9 mouse cellular contexts compared by ENCODE assay signal in genomic region chrX:150709416-150709815, GRCm38 (mm10). TPM values are rescaled to one million over a fixed set of nuclear protein-coding genes. Genes with fewer than 3 reads are reported as not detected.
A peak's percentile ranks its signal among the peaks of the same experiment; 100 is the strongest.
DNase-seq lines count a peak whose midpoint lies in the region; ATAC-seq lines count a peak whose summit lies in the region.
"Had no signal": no experiment of that assay in that cellular context is flagged by ENCODE, and none has a peak within 500 bp of the region (broad histone marks: within the 10 kb centered on the region; RNA-seq: fewer than 3 reads in every experiment).

No protein-coding gene starts in this region.

- no peaks in the 10 kb centered on the region for H3K36me3 ChIP-seq in hindbrain, embryonic 10.5 days
- no peaks in the 10 kb centered on the region for H3K36me3 ChIP-seq in hindbrain, embryonic 13.5 days

- no peak overlapping the region for H3K4me2 ChIP-seq in hindbrain, embryonic 13.5 days

- H3K9ac ChIP-seq in hindbrain, embryonic 13.5 days: no peak overlapping the region

- ATAC-seq in hindbrain, embryonic 13.5 days (ENCODE audit: low FRiP score): no peak
- ATAC-seq in megakaryocyte, adult 5-6 weeks (ENCODE audit: poor library complexity, severe bottlenecking): no peak

- peaks cover 6% of the 10 kb centered on the region for H3K27me3 ChIP-seq in hindbrain, embryonic 10.5 days (ENCODE audit: insufficient read depth, poor library complexity, severe bottlenecking)
- peaks cover 4% of the 10 kb centered on the region; the same call in 1 of the 2 replicates for H3K27me3 ChIP-seq in hindbrain, embryonic 13.5 days

- no peak overlapping the region for H3K4me3 ChIP-seq in hindbrain, embryonic 10.5 days
- H3K4me3 ChIP-seq in hindbrain, embryonic 13.5 days: no peak overlapping the region
- H3K4me3 ChIP-seq: megakaryocyte, embryonic 14.5 days had no signal

- no peaks in the 10 kb centered on the region for H3K9me3 ChIP-seq in hindbrain, embryonic 10.5 days
- H3K9me3 ChIP-seq in hindbrain, embryonic 13.5 days: no peaks in the 10 kb centered on the region
- H3K9me3 ChIP-seq: megakaryocyte, embryonic 14.5 days had no signal

- intact Hi-C loops in left cerebral cortex, postnatal 36 days (cut with DNase I): loop anchor here (5.0 kb wide), 1 partner anchor 248 kb away; no protein-coding TSS in a partner anchor

- peak; percentile 9 for DNase-seq in hindbrain, embryonic 10.5 days (ENCODE audit: low spot score)
- peak; percentile 10 for DNase-seq in urinary bladder, postnatal 14 days (ENCODE audit: low spot score)
- no peak for DNase-seq in urinary bladder, postnatal 25 days (ENCODE audit: low spot score)
- peak; percentile 1 for DNase-seq in embryo, embryonic 9.5 days (ENCODE audit: extremely low spot score)
- peak; percentile 2 to 4 for DNase-seq in left cerebral cortex, postnatal 36 days (ENCODE audit: low spot score in 2 of 2)
- DNase-seq in thymus, postnatal 36 days: no peak

- no peak overlapping the region for H3K27ac ChIP-seq in hindbrain, embryonic 10.5 days
- H3K27ac ChIP-seq in hindbrain, embryonic 13.5 days: no peak overlapping the region

- no peaks in the 10 kb centered on the region for H3K4me1 ChIP-seq in hindbrain, embryonic 10.5 days (replicated peaks)
- H3K4me1 ChIP-seq in hindbrain, embryonic 13.5 days (replicated peaks): no peaks in the 10 kb centered on the region
- H3K4me1 ChIP-seq: megakaryocyte, embryonic 14.5 days had no signal

- 46% methylated on average over 5 of the region's 5 CpGs for WGBS in hindbrain, embryonic 10.5 days
- 38% methylated on average over 5 of the region's 5 CpGs for WGBS in hindbrain, embryonic 13.5 days

RNA-seq across cellular contexts. Expression of gene Tro, which starts 52.0 kb away (rescaled TPM):
- polyA plus RNA-seq in hindbrain, embryonic 10.5 days (2016; fragmentation: Nextera tagmentation; extraction: Ambion mirVana): 37.8 and 38.9 TPM in 2 replicates
- polyA plus RNA-seq in hindbrain, embryonic 13.5 days (2015; fragmentation: Nextera tagmentation; extraction: Ambion mirVana): 63.8 and 70.7 TPM in 2 replicates
- 100 to 1,000 TPM; 119 to 158 TPM for total RNA-seq in left cerebral cortex, postnatal 36 days (2021)
- total RNA-seq in megakaryocyte, adult 5-6 weeks (2015): not detected in 2 replicates
- not detected in 2 replicates for total RNA-seq in megakaryocyte, adult 5-6 weeks (2017)

Comparison
In these comparisons a context has a peak if more than half of its experiments do, and no peak if none do; other contexts are left out.
1. DNase-seq: peak in hindbrain, embryonic 10.5 days (single experiment), urinary bladder, postnatal 14 days (single experiment), embryo, embryonic 9.5 days (single experiment) and left cerebral cortex, postnatal 36 days (2 of 2); none in urinary bladder, postnatal 25 days (single experiment) and thymus, postnatal 36 days (0 of 2).
2. RNA of gene Tro, which starts 52.0 kb away (total RNA-seq): 119 to 158 TPM in left cerebral cortex, postnatal 36 days; not detected in megakaryocyte, adult 5-6 weeks; every median in the first group is over 100 times any median in the second.